Mouse (Mus musculus): ENCODE data around the gene Dlg3. TPM values are rescaled to one million over a fixed set of nuclear protein-coding genes. Genes with fewer than 3 reads are reported as not detected.

The Dlg3 gene
- 24.1 and 52.2 TPM in 2 replicates for polyA plus RNA-seq (2012; rRNA removed)

DNA sequence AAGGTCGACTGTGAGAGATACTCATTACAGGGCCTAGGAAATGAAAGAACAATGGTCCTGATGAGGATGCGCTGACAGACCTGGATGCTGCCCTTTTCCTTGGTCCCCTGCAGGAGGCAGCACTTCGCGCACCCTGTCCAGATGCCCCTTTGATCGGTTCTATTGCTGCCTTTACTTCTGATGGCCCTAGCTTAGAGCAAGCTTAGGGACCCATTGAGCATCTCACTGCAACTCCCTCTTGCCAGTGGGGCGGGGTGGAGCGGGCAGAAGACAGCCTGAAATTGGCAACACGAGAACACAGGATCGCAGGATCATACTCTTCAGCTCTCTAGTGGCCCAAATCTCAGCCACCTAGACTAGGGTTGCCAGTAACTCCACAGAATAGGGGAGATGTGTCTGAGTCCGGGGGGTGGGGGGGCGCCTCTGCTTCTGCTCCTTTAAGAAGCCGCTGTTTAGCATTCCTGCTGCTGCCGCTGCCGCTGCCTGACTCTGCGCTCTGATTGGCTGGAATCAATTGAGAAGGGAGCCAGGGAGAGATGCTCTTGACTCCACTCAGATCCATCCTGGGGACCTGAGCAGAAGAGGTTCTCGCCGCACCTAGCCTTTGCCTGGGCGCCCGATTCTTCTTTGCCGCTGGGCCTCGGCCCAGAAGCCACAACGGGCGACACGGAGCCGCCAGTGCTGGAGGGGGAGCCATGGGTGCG lies at the start of gene Dlg3:
Gene Dlg3 (plus strand): TSS at position 542 of the 704 bp plus-strand sequence.
- no peak for DNase-seq (ENCODE audit: low read depth, low spot score)
- WGBS = 19% methylated on average over 21 of the region's 26 CpGs

DNA sequence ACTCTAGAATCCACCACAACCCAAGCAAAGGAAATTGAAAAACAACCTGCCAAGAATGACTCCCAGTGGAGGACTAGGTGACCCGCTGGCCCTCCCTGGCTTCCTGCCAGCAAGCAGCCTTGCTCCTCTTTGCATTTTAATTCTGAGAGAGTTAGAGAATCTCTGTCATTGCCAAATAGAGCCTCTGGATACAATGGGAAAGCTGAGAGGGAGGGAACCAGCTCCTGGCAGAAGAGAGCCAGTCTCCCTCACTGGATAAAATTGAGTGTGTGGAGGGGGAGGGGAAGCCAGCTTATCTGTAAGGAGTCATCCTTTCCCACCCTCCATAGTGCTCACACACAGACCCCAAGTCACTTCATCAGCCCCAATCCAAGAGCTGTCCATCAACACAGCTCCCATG lies 38.6 kb upstream of the Dlg3 start:
- WGBS = 28% methylated on average over 1 of the region's 1 CpGs
- DNase-seq (ENCODE audit: low read depth, low spot score) = no peak

DNA sequence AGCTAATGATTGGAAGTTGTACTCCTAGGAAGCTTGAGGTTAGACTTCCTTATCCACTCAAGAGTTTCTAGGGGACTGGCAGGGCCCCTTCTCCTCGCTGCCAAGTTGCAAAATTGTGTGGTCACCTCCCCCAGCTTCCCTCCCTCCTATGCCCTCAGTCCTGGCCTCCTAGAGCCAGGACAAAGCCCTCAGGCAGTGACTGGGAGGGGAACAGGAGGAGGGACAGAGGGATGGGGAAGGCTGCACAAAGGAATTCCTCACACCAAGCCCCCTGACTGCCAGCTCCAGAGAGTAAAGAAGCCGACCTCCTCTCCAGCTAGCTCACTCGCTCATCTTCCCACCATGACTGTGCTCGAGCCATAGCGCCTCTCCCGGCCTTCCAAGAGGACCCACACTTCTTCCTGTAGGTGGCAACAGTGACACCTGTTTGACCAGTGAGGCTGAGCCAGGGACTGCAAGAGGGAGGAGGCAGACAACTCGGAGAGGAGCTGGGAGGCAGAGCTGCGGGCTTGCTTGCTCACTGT lies 37.8 kb upstream of the Dlg3 start, which contains the start of gene Gdpd2:
Gene Gdpd2 (plus strand): TSS at position 209 of the 524 bp plus-strand sequence.
- 16% methylated on average over 8 of the region's 8 CpGs for WGBS
- DNase-seq (ENCODE audit: low read depth, low spot score) = no peak

DNA sequence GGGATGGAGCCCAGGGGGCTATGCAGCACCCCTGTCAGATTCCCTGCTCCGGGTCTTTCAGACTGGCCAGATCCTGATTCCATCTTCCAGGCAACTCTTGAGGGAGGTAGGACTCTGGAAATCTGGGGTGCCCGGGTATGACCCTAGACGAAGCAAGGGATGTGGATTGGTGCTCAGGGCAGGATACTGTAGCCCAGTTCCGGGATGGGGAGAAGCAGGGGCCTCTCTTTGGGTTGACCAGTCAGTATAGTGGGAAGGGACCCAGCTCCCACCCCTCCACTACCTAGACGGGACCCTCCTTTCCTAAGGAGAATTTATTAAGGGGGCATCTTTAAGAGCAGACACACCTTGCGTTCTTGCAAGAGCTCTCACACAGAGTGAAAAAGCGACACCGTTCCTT lies 37.3 kb upstream of the Dlg3 start:
- no peak for DNase-seq (ENCODE audit: low read depth, low spot score)
- 46% methylated on average over 8 of the region's 8 CpGs for WGBS

DNA sequence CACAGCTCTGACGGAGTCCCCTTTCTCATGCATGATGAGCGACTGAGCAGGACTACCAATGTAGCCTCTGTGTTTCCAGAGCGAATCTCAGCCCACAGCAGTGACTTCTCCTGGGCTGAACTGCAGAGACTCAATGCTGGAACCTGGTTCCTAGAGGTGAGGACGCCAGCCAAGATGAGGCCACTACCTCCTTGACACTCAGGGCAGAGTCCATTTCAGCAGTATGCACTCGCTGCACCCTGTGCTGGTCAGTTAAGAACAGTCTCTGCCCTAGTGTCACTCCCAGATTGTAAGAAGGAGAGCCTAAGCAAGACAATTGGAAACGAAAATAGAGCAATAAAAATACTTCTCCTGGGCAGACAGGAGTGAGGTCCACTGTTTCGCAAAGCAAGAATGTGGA lies 33.2 kb upstream of the Dlg3 start:
- 54% methylated on average over 7 of the region's 7 CpGs for WGBS
- no peak for DNase-seq (ENCODE audit: low read depth, low spot score)

DNA sequence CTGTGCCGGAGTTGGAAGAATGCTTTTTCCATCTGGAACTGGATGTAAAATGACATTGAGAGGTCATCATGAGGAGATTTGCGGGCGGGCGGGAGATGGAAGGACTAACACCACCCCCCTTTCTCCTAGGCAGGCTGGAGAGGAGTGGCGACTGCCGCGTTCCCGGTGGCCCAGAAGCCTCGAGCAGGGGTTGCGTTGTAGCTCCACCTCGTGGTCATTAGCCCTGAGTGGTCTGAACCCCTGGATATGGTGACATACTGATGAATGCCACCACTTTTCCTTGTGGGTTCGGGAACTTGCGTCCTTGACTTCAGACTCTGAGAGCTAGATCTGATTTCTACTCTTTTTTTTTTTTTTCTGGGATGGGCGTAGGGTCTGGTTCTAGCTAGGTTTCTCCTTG lies 28.6 kb upstream of the Dlg3 start:
- no peak for DNase-seq (ENCODE audit: low read depth, low spot score)
- 16% methylated on average over 14 of the region's 14 CpGs for WGBS

DNA sequence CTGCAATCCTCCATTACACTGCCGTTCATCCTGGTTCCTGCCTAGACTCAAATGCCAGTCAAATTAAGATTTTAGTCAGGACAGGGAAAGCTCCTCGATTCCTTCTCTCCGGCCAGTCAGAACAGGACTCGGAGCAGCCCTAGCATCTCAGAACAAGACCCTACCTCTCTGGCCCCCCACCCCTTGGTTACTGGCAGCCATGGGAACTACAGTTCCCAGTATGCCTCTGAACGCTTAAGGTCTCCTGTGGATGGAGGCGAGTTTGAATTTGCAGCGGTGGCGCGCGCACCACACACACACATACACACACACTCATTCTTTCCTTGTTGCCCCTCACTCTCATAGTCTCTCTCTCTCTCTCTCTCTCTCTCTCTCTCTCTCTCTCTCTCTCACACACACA lies 28.1 kb upstream of the Dlg3 start:
- WGBS = 23% methylated on average over 10 of the region's 10 CpGs
- DNase-seq (ENCODE audit: low read depth, low spot score) = no peak

DNA sequence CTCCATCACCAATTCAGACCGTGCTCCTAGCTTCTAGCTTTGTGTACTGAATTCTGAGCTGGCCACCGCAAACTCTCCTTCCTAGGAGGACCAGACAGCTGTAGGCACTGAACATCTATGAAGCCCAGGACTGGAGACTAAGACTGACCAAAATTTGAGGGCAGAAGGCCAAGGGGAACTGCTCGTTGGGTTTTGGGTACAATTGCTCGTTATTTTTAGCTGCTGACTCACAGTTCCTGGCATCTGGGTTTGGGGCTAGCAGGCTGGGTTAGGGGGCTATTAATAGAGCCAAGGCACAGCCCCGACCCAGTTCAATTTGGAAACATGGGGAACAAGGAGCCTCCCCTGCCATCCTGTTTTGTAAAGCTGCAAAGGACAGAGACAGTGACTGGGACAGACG lies 26.7 kb upstream of the Dlg3 start:
- 59% methylated on average over 6 of the region's 6 CpGs for WGBS

DNA sequence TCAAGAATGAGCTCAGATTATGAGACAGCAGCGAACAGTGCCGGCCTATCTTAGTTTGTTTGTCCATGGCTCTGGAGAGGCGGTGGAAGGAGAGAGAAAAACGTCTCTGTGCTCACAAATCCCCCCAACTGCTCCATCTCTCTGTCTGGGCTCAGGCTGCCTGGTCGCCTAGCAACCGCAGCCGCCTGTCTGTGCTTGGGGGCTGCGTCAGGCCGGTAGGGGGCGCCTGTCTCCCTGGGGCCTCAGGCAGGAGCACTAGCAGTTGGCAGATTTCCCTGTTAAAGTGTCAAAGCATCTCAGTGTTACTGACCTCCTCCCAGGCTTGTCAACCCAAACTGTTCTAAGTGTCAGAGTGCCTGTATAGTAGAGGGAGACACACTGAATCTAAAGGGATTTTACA lies 25.6 kb upstream of the Dlg3 start:
- no peak for DNase-seq (ENCODE audit: low read depth, low spot score)
- WGBS = 17% methylated on average over 10 of the region's 10 CpGs

More for the DNA sequence above, 26.7 kb upstream of the Dlg3 start:
- no peak for DNase-seq (ENCODE audit: low read depth, low spot score)

DNA sequence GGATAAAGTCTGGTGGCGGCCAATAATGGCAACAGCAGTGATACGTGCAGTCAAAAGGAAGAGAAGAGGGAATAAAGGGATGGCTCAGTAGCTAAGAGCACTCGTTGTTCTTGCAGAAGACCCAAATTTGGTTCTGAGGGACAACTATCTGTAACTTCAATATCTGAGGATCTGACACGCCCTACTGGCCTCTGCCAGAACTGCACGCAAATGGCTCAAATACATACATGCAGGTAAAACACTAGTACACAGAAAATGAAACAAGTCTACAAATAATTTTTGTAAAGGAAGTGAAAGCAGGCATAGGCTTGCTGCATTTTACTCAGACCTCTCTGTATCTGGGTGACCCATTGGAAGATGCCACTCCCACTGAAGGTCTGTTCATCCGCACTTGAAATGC lies 1.7 kb upstream of the Dlg3 start:
- 83% methylated on average over 6 of the region's 6 CpGs for WGBS
- no peak for DNase-seq (ENCODE audit: low read depth, low spot score)

DNA sequence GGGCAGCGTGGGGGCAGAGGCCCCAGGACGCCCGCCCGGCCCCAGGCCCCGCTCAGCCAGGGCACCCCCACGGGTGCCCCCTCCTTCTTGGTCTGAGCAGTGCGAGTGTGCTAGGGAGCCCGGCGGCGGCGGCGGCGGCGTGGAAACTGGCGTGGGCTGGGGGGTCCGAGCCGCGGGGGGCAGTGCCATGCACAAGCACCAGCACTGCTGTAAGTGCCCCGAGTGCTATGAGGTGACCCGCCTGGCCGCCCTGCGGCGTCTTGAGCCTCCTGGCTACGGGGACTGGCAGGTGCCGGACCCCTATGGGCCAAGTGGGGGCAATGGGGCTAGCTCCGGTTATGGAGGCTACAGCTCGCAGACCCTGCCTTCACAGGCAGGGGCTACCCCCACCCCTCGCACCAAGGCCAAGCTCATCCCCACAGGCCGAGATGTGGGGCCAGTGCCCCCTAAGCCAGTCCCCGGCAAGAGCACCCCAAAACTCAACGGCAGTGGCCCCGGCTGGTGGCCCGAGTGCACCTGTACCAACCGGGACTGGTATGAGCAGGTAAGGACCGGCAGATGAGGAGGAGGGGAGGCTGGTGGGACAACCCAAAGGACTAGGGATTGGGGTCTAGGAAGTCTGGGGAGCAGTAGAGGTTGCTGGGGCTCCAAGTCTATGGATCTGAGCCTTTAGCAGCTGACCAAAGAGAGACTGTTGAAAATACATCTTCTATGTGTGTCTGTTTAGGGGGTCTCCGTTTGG lies 534 bp downstream of the Dlg3 start:
- WGBS = 27% methylated on average over 35 of the region's 36 CpGs
- no peak for DNase-seq (ENCODE audit: low read depth, low spot score)

DNA sequence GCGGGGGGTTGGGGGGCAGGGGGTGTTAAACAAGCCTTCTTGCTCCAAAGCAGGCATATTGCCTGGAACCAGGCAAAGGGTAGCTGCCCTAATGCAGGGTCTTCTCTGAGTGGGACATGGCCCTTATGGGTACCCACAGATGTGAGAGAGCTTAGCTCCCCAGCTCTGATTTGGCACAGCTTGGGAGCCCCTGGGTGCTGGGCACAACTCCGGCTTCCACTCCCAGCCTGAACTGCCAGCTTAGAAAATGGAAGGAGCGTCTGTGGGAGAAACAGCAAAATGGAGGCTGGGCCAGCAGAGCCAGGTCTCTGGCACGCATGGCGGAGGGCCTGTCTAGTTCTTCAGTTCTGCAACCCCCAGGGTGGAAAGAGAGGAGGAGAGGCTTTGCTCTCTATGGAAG lies 1.8 kb downstream of the Dlg3 start:
- no peak for DNase-seq (ENCODE audit: low read depth, low spot score)
- WGBS = 88% methylated on average over 5 of the region's 5 CpGs

DNA sequence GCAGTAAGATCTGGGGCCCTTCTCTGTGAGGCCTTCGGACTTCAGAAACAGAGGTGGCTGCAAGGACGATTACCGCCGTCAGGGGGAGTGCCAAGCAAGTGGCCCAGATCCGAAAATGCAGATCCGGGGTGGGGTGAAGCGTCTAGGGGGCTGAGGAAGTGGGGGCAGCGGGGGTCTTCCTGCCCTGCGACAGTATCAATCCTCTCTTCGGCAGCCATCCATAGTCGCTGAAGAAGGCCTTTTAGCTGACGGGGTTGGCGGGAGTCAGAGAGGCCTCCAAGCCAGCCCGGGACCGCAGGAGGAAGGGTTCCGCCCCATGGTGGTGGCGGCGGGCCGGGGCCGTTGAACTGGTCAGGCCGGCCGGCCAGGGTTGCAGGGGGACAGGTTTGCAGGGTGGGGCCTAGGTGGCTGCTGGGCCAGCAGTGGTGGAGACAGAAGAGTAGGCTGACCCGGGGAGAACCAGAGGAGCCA lies 6.9 kb downstream of the Dlg3 start:
- WGBS = 13% methylated on average over 23 of the region's 23 CpGs
- DNase-seq (ENCODE audit: low read depth, low spot score) = no peak

DNA sequence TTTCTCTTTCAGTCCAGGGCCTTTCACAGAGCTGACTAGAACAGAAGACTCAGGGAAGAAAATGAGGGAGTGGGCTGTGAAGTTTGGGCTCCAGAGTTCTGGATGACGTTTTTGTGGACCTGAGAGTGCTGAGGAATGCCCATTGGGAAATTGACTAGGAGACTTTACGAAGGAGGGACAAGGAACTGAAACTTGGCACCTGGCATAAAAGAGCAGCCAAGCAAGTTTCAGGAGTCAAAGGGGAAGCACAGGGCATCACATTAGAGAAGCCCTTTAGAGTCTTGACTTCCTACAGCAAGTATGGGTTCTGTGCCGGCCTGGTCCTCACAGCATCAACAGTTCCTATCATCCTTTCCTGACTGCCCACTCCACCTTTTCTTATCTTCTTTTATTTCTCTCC lies 7.9 kb downstream of the Dlg3 start:
- WGBS = 58% methylated on average over 3 of the region's 3 CpGs
- DNase-seq (ENCODE audit: low read depth, low spot score) = no peak

DNA sequence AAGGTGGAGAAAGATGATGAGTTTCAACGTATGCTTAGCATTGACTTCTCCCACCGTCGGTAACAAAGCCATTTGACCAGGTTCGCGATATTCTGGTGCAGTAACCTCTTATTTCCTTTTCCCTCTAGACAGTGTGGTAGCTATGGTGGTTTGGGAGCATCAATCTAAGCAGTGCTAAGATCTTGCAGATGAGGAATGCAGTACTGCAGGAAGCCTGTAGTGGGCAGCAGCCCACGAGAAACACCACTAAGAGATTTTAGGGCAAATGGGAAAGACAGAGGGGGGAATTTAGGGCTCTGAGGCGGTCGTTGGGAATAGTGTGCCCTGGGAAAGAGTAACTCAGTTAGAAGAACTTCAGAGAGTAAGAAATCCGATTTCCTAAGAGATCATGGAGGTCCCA lies 9.0 kb downstream of the Dlg3 start:
- WGBS = 13% methylated on average over 9 of the region's 9 CpGs
- DNase-seq (ENCODE audit: low read depth, low spot score) = no peak

DNA sequence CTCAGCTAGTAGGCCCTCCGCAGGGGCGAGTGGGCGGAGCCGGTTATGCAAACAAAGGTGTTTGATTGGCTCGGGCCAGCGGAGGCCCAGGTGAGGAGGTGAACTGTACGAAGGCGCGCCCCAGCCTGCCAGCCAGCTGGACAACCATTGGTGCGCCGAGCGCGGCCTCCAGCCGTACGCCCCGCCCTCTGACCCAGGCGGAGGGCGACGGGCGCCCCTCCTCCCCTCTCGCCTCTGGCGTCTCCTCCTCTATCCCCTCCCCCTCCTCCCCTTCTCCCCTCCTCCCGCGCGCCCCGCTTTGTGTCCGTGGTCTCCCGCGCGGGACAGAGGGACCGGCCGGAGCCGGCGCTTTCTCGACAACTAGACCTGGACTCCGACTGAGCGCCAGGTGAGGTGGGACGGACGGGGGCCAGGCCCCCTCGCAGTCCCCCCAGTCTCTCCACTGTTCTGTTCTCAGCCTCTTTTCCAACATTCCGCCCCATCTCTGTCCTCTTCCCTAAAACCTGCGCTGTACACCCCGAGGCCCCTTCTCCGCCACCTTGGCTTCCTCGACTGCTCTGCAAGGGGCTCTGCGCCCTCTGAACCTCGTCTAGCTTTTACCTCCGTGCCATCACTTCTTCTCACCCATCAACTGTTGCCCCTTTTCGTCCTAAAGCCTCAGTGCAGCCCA lies 9.6 kb downstream of the Dlg3 start:
- WGBS = 16% methylated on average over 37 of the region's 49 CpGs

DNA sequence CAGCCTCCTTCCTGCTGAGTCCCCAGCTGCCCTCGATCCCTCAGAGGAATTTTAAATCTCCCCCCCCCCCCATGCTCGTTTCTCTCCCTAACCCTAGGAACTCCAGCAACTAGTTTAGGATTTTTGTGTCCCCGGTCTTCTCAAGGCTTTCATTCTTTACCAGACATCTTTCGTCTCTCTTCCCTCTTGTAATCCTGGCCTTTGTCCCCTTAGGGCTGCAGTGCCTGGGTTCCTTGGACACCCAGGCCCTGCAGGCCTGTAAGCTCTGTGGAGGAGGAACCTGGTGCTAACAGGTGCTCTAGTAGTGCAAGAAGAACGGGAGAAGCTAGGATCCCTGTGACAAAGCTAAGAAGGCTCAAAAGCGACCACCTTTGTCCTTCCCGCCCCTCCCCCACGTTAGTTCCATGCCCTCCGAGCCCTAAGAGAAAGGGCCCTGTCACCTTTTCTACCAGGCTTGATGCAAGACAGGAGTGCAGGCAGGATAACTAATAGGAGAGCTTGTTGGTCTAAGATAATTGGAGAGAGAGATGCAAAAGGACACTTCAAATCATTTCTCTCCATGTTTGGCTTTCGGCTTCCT lies 10.2 kb downstream of the Dlg3 start:
- 23% methylated on average over 10 of the region's 10 CpGs for WGBS
- no peak for DNase-seq (ENCODE audit: low read depth, low spot score)

More for the DNA sequence above, 9.6 kb downstream of the Dlg3 start:
- no peak for DNase-seq (ENCODE audit: low read depth, low spot score)

DNA sequence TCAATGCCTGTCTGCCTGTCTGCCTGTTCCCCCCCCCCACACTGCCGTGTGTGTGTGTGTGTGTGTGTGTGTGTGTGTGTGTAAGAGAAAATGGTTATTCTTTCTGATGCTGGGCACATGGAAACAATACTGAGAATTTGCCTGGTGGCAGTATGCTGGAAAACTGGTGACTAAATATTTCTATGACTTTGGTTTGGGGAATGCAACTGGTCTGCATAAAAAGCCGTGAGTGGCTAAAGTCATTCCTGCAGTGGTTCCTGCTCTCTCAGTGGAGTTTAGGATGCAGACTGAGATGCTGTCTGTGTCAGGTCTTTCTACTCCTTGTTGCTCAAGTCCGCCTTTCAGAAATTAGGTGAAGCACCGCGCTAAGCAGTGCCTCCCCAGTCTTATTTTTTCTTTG lies 10.9 kb downstream of the Dlg3 start:
- no peak for DNase-seq (ENCODE audit: low read depth, low spot score)
- 37% methylated on average over 5 of the region's 5 CpGs for WGBS

DNA sequence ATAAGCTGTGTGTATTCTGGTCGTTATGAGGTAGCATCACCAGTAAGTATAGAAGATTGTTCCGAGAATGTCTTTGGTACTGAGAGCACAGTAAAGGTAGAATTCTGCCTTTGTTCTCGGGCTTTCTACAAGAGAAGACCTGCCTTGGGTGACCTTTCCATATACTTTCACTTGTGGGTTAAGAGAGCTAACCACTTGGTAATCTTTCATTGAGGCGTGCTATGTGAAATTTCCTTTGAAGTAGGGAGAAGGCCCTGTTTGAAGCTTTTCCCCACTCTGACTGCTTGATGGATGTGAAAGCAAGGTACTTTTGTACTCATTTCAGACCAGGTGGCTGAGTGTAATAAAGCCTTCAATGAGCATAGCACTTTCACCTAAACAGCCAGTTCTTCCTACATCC lies 21.8 kb downstream of the Dlg3 start:
- no peak for DNase-seq (ENCODE audit: low read depth, low spot score)
- 63% methylated on average over 4 of the region's 4 CpGs for WGBS
